Mouse (Mus musculus): ENCODE data around the gene Abcc9. TPM values are rescaled to one million over a fixed set of nuclear protein-coding genes. Genes with fewer than 3 reads are reported as not detected.

Gene Abcc9
- total and polyA plus RNA-seq, 3 experiments: not detected

DNA sequence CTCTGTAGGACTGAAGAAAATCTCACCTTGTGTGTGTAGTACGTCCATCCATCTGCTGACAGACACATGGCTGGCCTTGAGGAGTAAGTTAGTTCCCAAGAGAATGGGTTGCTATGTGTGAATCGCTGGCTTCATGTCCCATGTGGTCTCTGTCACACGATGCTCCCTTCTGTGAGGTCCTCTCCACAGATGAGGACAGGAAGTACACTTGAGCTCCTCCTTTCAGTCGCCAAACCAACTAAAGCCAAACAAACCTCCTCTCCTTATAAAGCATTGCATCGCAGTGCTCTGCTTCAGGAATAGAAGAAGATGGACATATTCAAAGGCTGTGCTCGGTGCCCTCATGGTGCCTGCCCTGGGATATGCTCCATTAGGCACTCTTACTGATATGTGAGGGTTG lies 124.3 kb downstream of the Abcc9 start:
- TF ChIP-seq SIN3A (IDR thresholded peaks at IDR 0.05; ENCODE audit: low read length) (no peak), MAX (IDR thresholded peaks at IDR 0.05; ENCODE audit: low read length) (no peak), UBTF (IDR thresholded peaks at IDR 0.05; ENCODE audit: low read depth, low read length) (no peak), CHD1 (IDR thresholded peaks at IDR 0.05; ENCODE audit: low read depth, low read length) (no peak), SMC3 (IDR thresholded peaks at IDR 0.05; ENCODE audit: low read depth, low read length) (no peak), NELFE (IDR thresholded peaks at IDR 0.05; ENCODE audit: low read depth, low read length) (no peak), GABPA (IDR thresholded peaks at IDR 0.05; ENCODE audit: insufficient replicate concordance, low read depth, low read length) (no peak), EP300 (IDR thresholded peaks at IDR 0.05; ENCODE audit: low read length) (no peak), RCOR1 (conservative IDR thresholded peaks at IDR 0.05; ENCODE audit: low read depth, low read length) (no peak), MEF2A (IDR thresholded peaks at IDR 0.05; ENCODE audit: borderline replicate concordance, low read depth, low read length) (no peak)
- Histone ChIP-seq H3K27ac (ENCODE audit: insufficient read depth, low read depth) (no peak overlapping the region), H3K27me3 (replicated peaks) (no peaks in the 10 kb centered on the region), H3K9me3 (replicated peaks; ENCODE audit: low read length) (no peaks in the 10 kb centered on the region), H3K4me1 (ENCODE audit: control insufficient read depth in 1 of 2, insufficient read depth in 2 of 2) (peaks cover 0 to 5% of the 10 kb centered on the region in 2 experiments; a peak in 1 of 4 replicates), H3K79me2 (replicated peaks; ENCODE audit: control insufficient read depth, extremely low read depth, insufficient read depth, poor library complexity, severe bottlenecking) (no peaks in the 10 kb centered on the region), H3K4me2 (ENCODE audit: insufficient read depth, low read depth, poor library complexity, severe bottlenecking) (no peak overlapping the region), H3K36me3 (replicated peaks in 1 of 2; ENCODE audit: control insufficient read depth in 1 of 2, insufficient read depth in 1 of 2, low read length in 1 of 2) (no peaks in the 10 kb centered on the region), H3K9ac (ENCODE audit: insufficient read depth, low read depth) (no peak overlapping the region), H3K4me3 (replicated peaks in 1 of 3; ENCODE audit: low read depth in 2 of 3, low read length in 2 of 3, poor library complexity in 1 of 3) (no peak overlapping the region)
- DNase-seq (ENCODE audit: extremely low read depth): no peak
- in situ Hi-C loops (cut with MboI; ENCODE audit: low pct_ligation_motif_present, low pct_unique_long_range_greater_than_20kb, low sequenced_read_pairs) (no loop called here), dilution Hi-C loops (cut with MboI; ENCODE audit: extremely low pct_ligation_motif_present, extremely low pct_unique_long_range_greater_than_20kb, low sequenced_read_pairs) (no loop called here)

GRCm38 (mm10) chr6:142572876-142573275 lies 129.2 kb downstream of the Abcc9 start:
- H3K4me3 ChIP-seq (replicated peaks in 1 of 3; ENCODE audit: low read depth in 2 of 3, low read length in 2 of 3, poor library complexity in 1 of 3): no peak overlapping the region
- no peak overlapping the region for H3K27ac ChIP-seq (ENCODE audit: insufficient read depth, low read depth)
- dilution Hi-C loops (cut with MboI; ENCODE audit: extremely low pct_ligation_motif_present, extremely low pct_unique_long_range_greater_than_20kb, low sequenced_read_pairs): no loop called here
- no peak overlapping the region for H3K9ac ChIP-seq (ENCODE audit: insufficient read depth, low read depth)
- H3K4me2 ChIP-seq (ENCODE audit: insufficient read depth, low read depth, poor library complexity, severe bottlenecking): no peak overlapping the region
- H3K79me2 ChIP-seq (replicated peaks; ENCODE audit: control insufficient read depth, extremely low read depth, insufficient read depth, poor library complexity, severe bottlenecking): no peaks in the 10 kb centered on the region
- H3K9me3 ChIP-seq (replicated peaks; ENCODE audit: low read length): no peaks in the 10 kb centered on the region
- peaks cover 0 to 4% of the 10 kb centered on the region in 2 experiments; a peak in 1 of 4 replicates for H3K4me1 ChIP-seq (ENCODE audit: control insufficient read depth in 1 of 2, insufficient read depth in 2 of 2)
- no peak for DNase-seq (ENCODE audit: extremely low read depth)
- no peaks in the 10 kb centered on the region for H3K36me3 ChIP-seq (replicated peaks in 1 of 2; ENCODE audit: control insufficient read depth in 1 of 2, insufficient read depth in 1 of 2, low read length in 1 of 2)
- no peaks in the 10 kb centered on the region for H3K27me3 ChIP-seq (replicated peaks)
- in situ Hi-C loops (cut with MboI; ENCODE audit: low pct_ligation_motif_present, low pct_unique_long_range_greater_than_20kb, low sequenced_read_pairs): no loop called here
- TF ChIP-seq CHD1 (IDR thresholded peaks at IDR 0.05; ENCODE audit: low read depth, low read length): no peak

- H3K79me2 ChIP-seq (replicated peaks; ENCODE audit: control insufficient read depth, extremely low read depth, insufficient read depth, poor library complexity, severe bottlenecking): no peaks in the 10 kb centered on the region
- DNase-seq (ENCODE audit: extremely low read depth): no peak
- in situ Hi-C loops (cut with MboI; ENCODE audit: low pct_ligation_motif_present, low pct_unique_long_range_greater_than_20kb, low sequenced_read_pairs): no loop called here
- no peaks in the 10 kb centered on the region for H3K9me3 ChIP-seq (replicated peaks; ENCODE audit: low read length)
- H3K4me2 ChIP-seq (ENCODE audit: insufficient read depth, low read depth, poor library complexity, severe bottlenecking): no peak overlapping the region
- H3K4me3 ChIP-seq (replicated peaks in 1 of 3; ENCODE audit: low read depth in 2 of 3, low read length in 2 of 3, poor library complexity in 1 of 3): no peak overlapping the region
- no peaks in the 10 kb centered on the region for H3K36me3 ChIP-seq (replicated peaks in 1 of 2; ENCODE audit: control insufficient read depth in 1 of 2, insufficient read depth in 1 of 2, low read length in 1 of 2)
- H3K9ac ChIP-seq (ENCODE audit: insufficient read depth, low read depth): no peak overlapping the region
- H3K27ac ChIP-seq (ENCODE audit: insufficient read depth, low read depth): no peak overlapping the region
- TF ChIP-seq IRF4 (IDR thresholded peaks at IDR 0.05; ENCODE audit: low read depth, low read length): no peak
- TF ChIP-seq SIN3A (IDR thresholded peaks at IDR 0.05; ENCODE audit: low read length): no peak
- dilution Hi-C loops (cut with MboI; ENCODE audit: extremely low pct_ligation_motif_present, extremely low pct_unique_long_range_greater_than_20kb, low sequenced_read_pairs): no loop called here
- H3K27me3 ChIP-seq (replicated peaks): no peaks in the 10 kb centered on the region
- no peaks in the 10 kb centered on the region for H3K4me1 ChIP-seq (ENCODE audit: control insufficient read depth in 1 of 2, insufficient read depth in 2 of 2)
Measured at GRCm38 (mm10) chr6:142571629-142572360, 130.3 kb downstream of the Abcc9 start.
